Mouse (Mus musculus) adrenal gland, postnatal 25 days (tissue): ENCODE results near the gene Dbn1. TPM values are rescaled to one million over a fixed set of nuclear protein-coding genes. Genes with fewer than 3 reads are reported as not detected.

Experiments
- DNase-seq: peaks from one replicate; pipeline ENCODE4 v3.0.0; 2021; ENCODE audit warnings: mixed read lengths
- total RNA-seq: library from RNA; stranded (reverse); gene quantifications from 2 replicates; pipeline ENCODE4 v1.2.3, GENCODE M21; 2021

Gene Dbn1
- total RNA-seq, 1 experiment from 2014 or later = 19.1 TPM

DNA sequence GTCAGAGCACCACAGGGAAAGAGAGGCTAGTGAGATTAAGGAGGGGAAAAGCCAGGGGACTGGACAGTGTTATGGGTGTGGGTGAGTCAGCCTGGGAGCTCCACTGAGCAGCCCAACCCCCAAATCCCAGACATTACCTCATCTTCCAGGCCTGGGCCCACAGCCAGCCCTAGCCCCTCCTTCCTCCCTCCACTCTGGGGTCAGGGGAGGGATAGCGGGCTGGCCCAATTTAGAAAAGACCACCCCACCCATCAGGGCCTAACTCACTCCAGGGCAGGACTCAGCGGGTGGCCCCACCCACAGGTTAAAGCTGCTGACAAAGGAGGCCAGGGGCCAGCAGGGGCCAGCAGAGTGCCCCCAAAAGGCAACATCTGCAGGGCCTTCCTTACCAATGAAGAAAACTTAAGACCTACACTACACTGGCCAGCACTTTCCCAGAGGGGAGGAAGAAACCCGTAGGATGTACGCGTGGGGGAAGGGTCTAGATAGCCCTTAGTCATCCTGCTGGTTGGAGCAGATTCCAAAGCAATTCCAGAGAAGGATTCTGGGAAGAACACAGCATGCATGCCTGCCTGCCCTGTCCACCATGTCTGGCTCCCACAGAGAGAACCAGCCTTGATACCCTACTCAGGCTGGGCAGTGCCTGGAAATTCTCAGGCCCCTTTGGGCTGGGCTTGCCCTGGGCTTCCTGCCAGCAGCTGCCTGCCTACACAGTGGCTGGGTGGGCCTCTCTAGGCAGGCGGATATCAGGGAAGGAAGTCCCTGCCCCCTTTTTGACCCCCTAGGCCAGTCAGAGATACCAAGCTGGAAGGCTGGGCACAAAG, 23.0 kb upstream of the Dbn1 start:
- peak; percentile 73 for DNase-seq

DNA sequence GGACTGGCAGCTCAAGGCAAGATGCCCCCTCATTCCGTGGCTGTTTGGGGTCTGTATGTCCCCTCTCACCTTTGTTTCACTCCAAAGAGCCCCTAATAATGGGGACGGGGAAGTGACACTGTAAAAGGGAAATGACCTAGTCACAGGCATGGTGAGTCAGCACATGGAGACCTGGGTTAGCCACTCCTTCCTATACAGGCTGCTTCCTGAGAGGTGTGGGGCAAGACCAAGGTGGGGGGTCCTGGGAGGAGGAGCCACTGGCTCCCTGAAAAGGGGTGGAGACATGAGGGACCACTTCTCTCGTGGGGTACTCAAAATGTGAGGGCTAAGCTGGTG, 22.4 kb upstream of the Dbn1 start:
- no peak for DNase-seq

DNA sequence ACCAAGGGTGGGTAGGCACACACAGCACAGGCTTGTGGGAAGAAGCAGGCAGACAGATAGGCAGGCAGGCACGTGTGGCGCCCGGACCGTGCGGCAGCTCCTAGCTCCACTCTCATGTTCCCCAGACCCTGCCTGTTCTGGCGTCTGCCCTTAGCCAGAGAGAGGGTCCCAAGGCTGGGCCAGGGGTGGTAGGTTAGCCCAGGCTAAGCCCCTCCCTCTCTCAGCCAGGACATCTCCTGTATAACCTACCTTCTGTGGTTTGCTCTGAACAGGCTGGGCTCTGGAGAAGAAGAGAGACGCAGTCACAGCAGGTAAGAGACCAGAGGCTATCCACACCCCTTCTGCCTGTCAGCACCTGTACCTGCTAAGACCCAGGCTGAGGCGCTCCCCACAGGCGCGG, 20.6 kb upstream of the Dbn1 start:
- no peak for DNase-seq

DNA sequence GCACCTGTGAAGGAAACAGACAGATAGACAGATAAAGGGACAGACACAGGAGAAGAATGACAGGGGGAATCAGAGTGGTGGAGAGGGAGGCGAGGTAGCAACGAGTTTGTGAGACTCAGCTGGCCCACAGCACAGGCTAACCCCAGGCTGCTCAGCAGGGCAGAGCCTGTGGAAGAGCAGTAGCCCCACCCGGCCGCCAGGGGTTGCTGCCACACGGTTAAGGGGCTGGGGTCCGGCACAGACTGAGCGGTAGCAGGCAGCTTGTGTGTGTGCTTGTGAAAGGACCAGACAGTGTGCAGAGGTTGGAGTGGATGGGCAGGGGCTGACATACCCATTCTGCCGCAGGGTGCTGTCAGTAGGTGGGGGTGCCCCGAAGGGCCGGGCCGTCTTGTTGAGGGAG, 20.0 kb upstream of the Dbn1 start:
- DNase-seq = no peak

DNA sequence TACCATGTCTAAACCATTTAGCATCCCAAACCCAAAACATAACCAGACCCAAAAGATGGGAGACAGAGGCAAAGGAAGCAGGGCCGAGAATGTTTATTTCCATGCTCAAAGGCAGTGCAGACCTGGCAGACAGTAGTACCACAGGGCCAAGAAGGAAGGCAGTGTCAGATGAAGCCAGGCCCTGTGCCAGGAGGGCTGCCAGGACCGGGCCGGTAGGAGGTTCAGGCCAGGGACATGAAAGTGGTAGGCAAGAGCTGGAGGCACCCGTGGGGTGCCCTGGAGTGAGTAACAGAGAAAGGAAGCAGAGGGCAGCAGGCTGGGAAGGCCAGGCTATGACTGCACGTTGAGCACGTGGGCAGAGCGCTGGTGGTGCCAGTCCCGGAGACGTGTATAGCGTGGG, 18.8 kb upstream of the Dbn1 start:
- no peak for DNase-seq

DNA sequence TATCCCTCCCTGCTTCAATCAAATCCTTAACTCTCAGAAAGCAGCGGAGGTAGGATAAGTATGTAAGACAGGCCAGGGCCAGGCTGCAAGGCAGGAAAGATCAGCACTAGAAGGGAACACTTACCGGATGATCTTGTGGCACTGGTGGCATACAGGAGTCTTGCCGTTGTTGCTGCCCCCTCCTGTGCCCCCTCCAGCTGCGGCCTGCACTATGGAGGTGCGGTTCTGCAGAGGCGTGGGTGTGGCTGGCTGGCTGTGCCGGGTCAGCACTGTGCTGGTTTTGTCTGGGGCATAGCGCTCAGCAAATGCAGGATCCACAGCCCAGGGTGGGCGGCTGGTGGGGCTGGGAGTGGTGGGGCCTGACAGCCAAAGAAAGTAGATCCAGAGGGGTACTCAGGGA, 17.9 kb upstream of the Dbn1 start:
- no peak for DNase-seq

DNA sequence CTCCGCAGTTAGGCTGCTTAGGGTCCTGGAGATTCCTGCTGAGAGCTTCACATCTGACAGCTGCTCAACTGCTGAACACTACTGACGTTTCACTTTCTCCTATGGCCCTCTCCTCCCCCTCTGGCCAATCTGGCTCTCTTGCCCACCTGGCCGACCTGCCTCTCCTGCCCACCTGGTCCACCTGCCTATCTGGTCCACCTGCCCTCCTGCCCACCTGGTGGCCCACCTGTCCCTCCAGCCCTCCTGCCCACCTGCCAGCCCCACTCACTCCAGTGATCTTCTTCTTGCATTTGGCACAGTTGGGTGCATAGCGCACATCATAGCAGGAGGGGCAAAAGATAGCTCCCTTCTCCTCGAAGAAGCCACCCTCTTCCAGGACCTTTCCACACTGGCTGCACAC, 16.5 kb upstream of the Dbn1 start:
- no peak for DNase-seq

DNA sequence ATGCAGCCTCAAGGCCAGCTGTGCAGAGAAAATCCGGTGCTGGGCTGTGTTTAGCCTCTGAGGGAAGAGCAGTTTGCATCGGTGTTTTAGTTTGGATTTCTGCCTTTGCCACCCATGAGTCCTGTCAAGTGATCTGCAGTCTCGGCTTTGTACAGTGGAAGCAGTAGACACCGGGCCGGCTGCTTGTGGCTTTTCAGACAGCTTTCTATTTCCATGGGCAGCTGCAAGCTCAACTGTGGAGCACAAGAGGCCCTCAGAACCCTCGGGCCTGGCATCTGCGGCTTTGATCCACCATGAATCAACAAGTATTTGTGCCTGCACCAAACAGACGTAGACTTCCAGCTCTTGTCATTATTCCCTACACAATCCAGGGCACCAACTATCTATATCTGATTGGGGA, 14.5 kb upstream of the Dbn1 start:
- DNase-seq = no peak

DNA sequence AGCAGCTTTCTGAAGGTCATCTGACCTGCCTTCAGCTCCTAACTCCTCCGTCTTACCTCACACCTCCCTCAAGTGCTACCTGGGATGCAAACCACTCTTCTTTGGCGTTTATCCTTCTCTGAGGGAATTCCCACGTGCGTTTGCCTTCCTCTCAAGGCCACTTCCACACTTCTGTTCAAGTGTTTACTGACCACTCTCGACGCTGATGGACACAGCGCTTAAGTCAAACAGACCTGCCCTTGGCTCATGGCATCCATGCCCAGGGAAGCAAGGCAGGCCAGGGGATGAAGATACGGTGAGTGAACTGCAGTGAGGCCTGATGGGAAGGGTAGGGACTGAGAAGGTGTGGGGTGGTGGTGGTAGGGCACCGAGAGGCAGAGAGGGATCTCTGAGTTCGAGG, 12.7 kb upstream of the Dbn1 start:
- DNase-seq = no peak

DNA sequence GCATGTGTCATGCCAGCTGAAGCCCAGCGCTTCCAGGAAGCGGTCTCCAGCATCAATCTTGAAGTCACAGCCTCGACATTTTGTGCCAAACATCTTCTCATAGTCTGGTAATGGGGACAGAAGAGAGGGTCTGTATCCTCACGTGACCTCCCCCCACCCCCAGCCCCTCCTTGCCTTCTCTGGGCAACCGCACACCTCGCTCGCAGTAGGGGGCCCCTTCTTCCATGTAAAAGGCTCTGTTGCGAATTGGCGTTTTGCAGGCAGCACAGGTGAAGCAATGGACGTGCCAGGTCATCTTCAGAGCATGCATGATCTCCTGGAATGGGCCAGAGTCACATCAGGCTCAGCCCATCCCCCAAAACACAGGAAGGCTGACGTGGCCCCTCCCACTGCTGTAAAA, 11.0 kb upstream of the Dbn1 start:
- DNase-seq = no peak

DNA sequence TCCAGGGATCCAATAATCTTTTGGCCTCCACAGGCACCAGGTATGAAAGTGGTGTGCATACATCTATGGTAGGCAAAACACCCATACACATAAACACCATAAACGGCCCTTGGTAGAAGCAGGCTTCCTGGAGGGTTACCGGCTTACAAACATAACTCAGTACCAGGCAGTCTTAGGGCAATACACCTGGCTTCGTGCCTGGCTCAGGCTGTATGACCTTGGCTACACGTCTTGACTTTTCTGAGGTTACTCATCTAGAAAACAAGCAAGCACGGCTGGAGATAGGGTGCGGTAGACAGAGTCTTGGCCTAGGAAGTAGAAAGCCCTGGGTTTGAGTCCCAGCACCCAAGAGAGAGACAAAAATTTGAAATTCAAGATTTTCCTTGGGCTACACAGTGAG, 8.8 kb upstream of the Dbn1 start:
- DNase-seq = no peak

DNA sequence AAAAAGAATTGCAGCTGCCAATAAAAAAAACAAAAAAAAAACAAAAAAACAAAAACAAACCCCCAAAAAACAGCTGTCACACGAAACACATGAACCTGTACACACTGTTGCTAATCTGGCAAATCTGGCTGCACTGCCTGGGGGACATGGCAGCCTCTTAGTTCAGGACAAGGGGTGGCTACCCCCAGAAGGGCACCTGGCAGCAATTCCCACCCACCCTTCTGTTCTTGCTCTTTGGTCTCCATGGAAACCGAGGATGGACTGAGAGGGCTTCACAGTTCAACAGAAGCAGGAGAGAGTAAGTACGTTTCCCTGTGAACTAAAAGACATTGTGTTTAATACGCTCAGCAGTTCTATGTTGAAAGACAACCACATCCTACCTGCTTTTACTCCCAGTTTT, 7.8 kb upstream of the Dbn1 start:
- DNase-seq = no peak

DNA sequence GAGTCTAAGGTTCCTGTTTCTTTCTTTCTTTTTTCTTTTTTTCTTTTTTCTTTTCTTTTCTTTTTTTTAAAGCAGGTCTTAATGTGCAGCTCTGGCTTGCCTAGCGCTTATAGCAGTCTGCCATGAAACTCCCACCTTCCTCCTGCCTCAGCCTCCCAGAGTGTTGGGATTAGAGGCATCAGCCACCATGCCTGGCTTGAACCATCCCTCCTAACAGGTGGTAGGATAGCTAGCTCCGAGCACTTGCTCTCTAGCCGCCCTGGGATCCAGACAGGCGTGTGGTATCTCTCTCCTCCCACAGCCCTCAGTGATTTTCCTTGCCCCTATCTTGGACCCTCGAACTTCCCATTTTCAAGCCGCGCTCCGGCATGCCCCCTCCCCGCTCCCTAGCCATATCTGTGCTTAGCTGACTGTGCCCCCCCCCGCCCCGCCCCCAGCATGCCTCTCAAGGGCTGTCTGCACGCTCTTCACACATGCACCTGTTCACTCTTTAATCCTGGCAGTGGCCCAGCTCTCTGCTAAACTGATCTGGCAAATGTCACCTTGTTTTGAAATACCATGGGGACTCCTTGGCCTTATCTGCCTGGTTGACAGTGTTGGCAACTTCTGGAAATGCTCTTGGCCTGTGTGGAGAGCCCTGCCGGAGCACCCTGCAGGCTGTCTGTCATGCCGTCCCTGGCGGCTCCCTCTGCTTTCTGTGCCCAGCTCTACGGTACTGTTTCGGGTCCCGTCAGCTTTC, 7.1 kb upstream of the Dbn1 start:
- no peak for DNase-seq

DNA sequence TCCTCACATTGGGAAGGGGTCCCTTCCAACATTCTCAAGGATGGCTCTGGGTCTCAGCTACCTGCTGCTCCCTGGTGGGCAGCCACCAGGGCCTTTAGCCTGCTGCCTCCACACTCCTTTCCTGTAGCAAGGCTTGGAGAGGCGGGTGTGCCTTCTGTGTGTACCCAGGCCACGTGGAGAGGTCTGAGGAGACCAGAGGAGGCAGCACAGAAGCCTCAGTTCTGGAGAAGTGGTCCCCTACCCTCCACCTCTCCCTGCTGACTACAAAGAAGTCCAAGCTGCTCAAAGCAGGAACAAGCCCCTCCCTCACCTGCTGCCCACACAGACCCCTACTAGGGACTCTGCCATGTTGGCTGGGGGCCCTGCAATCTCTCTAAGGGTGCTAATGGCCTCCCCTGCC, 6.3 kb upstream of the Dbn1 start:
- no peak for DNase-seq

DNA sequence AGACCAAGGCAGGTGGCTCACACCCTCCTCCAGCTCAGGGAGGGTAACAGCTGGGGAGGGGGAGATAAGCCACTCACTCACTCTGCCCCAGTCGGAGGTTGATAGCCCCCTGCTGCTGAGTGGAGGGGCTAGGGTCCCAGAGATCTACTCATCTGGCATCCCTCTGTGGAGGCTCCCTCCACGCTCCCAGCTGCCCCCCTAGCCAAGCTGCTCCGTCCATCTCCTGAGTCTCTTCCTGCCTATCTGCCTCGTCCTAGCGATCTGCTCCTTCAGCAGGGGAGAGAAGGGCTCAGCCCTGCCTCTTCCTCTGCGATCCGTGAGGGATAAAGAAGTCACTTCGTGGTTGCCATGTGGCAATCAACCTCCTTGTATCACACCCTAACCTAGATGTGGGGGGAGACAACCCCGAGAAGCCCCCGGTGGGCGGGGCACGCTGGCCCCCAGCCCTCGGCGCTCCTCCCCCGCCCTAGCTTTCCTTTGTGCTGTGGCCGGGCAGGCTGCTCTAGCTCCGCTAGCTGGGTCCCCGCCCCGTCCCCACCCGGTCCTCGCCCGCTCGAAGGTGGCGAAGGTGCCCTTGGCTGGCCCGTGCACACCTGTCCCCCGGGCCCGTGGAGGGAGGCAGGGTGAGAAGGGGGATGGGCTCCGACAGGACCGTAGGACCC, 864 bp downstream of the Dbn1 start:
- no peak for DNase-seq

DNA sequence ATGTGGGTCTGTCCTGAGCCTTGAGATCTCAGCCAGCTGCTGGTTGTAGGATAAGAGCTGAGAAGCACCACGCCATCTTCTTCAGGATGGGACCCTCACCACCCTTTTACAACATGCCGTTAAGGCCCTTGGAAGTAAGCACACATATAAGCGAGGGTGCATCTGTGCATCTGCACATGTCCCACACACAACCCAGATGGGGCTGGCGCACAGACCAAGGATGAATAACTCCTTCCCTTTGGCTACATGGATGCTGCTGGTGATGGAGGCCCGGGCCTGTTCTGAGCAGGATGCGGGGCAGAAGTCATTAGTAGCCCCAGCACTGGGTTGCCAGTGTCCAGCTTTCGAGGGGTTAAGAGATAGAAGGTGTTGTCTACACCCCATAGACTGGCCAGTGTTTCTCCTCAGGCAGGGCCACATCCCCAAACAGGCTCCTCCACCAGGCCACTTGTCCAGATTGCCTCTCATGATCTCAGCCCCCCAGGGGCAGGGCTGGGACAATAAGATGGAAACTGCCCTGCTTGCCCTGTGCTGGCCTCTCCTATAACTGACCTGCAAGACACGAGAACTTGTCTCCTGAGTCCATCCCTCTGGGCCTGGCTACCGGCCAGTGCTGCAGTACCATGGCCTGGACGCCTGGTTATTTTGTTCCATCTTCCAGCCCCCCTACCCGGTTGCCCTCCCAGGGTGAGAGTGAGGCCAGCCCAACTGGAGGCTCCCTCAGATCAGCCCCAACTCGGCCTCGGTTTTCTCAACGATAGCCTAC, 1.7 kb downstream of the Dbn1 start:
- no peak for DNase-seq

DNA sequence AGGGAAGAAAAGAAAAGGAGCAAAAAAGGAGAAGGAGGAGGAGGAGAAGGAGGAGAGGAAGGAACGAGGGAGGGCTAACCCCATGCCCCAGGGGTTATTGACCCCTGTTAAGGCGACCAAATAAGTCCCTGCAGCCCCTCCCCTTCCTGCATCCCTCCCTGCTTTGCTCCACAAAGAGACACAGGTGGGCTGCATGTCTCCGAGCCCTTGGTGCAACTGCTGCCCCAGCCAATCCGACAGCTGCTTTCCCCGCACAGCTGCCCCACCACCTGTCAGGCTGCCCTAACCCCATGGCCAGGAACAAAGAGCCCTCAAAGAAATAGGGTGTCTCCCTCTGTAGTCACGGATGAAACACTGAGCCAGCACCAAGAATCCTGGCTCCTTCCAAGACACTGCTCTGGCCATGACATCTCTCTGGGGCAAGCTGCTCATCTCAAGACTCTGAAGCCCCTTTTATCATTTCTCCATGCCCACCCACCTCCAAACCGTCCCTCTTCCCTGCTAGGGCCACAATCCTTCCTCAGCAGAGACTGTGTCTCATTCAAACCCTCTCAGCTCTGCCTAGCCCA, 3.3 kb downstream of the Dbn1 start:
- no peak for DNase-seq

DNA sequence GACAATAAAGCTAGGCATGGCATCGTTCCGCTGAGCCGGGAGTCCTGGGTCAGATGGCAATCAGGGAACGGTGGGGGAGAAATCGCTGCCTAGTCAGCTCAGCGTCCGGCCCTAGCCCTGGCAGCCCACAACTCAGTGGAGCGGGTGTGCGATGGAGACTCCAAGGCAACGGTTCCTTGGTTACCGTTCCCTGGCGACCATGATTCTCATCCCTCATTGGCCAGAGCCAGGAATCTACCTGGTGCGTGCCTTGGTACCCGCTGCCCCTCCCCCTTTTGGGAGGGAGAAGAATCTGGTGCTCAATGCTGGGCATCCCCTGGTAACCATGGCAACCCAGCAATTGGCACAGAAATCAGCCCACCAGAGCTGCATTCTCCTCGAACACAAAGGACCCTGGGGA, 4.3 kb downstream of the Dbn1 start:
- no peak for DNase-seq

DNA sequence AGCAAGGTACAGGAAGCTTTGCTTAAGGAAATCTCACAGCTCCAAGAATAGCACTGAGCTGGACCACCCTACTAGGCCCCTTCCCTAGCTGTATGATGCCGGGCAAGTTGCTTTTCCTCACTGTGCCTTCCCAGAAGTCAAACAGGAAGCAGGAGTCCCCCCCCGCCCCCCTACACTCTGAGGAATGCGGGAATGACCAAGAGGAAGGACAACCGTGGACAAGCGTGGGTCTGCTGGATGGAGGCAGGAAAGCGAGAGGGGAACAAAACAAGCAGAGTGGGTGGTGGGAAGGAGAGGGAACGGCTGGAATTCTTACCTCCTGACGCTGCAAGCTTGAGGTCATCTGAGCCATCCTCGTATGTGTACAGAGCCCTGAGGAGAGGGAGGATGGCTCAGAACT, 4.8 kb downstream of the Dbn1 start:
- no peak for DNase-seq

DNA sequence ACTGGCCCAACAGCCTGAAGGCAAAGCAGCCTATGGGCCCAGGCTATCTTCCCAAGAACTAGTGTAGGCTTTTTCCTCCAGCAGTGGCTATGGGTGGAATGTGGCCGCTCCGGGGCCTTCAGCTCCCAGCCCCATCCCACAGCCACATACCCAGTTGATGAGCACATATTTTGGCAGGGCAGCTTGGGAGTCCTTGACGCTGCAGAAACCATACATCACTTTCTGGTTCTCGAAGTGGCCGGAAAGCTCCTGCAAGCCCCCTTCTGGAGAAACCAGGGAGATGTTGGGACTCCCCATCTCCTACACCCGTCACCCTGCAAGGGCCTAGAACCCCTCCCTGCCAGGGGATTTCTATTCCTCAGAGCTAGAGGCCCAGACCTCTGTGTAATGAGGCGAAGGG, 5.4 kb downstream of the Dbn1 start:
- peak; percentile 53 for DNase-seq

DNA sequence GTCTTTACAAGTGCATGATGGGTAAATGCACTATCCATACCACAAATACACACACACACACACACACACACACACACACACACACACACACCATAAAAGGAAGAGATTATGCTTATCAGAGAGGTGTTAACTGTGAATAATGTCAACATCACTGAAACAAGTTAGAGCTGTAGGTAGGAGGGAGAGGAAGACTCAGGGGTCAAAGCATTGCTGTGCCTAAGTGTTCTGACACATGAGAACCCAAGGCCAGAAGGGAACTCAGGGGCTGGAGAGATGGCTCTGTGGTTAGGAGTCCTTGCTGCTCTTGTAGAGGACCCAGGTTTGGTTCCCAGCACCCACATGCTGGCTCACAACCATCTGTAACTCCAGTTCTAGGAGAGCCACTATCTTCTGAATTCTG, 8.0 kb downstream of the Dbn1 start:
- no peak for DNase-seq

DNA sequence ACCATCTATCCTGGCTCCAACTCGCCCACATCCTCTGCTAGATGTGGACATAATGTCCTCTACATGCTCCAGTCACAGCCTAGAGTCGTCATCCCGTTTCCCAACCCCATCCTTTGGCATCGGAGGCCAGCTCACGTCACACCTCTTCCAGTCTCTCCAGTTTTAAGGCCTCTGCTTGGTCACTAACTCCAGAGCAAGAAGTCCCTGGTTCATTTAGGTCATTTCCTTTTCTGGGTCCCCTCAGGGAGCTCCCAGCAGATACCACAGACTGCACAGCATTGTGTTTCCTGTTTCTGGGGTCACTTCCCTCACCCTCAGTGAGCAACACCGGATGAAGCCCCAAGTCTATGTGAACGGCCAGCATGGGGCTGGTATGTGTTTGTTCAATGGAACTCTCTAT, 8.9 kb downstream of the Dbn1 start:
- DNase-seq = no peak

DNA sequence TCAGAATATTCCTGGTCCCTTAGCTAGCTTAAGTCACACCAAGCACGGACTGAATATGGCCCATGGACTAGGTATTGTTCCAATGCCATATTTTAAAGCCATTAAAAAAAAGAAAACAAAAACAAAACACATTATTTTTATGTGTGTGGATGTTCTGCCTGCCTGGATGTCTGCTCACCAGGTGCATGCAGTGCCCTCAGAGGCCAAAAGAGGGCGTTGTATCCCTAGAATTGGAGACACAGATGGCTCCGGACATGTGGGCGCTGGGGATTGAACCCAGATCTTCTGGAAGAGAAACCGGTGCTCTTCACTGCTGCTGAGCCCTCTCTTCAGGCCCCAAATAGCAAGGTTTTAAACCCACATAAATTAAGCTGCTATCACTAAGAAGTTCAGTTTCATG, 9.9 kb downstream of the Dbn1 start:
- DNase-seq = peak; percentile 52
